Comparison of ENCODE assay signal across 9 mouse cellular contexts in the genomic region with DNA sequence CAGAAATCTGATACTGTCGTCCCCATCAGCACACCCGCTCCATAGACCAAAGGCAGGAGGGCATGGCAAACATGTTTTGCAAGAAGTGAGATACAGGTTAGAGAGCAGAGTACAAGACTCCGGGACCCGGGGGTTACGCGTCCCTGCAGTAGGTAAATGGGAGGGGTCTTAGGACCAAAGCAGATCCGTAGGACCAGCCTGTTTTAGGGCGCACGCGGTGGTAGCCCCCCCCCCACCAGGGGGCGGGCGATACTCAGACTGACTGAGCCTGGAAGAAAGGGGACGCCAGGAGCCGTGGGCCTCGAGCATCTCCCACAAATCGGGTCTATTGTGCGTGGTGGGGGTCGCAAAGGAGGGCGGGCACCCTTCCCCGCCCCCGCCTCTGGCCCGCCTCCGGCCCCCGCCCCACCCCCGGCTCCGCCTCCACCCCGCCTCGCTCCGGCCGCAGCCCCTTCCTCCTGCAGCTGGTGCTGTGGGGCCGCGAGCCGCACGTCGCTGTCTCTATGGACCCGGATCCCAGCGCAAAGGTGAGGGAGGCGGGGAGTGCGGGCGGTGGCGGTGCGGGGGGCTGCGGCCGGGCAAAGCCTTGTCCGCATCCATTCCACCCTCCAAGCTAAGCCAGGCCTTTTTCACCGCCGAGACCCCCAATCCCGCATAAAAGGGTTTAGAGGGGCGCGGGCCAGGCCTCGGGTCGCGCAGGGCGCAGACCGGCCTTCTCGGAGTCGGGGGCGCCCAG. TPM values are rescaled to one million over a fixed set of nuclear protein-coding genes. Genes with fewer than 3 reads are reported as not detected.
DNase-seq lines count a peak whose midpoint lies in the region; ATAC-seq and TF ChIP-seq lines count a peak whose summit lies in the region.
"Had no signal": no experiment of that assay in that cellular context is flagged by ENCODE, and none has a peak within 500 bp of the region (broad histone marks: within the 10 kb centered on the region; RNA-seq: fewer than 3 reads in every experiment).

TSS of gene Sema4g (plus strand) at position 271 of the 736 bp plus-strand sequence.

- H3K9ac ChIP-seq in midbrain, embryonic 11.5 days (ENCODE audit: low read length) = peak within 1 kb of the TSS; percentile 88

- TF ChIP-seq CTCF in G1E (IDR thresholded peaks at IDR 0.05; ENCODE audit: low read depth, low read length) = 0 out of 2 replicates have a peak, but pooled peaks have one; percentile 10

- DNase-seq in G1E (ENCODE audit: low spot score) = peak; percentile 56
- DNase-seq in embryo, embryonic 11.5 days (ENCODE audit: low read depth, low spot score) = peak; percentile 42
- DNase-seq in heart, postnatal 4 days = peak; percentile 43
- no peak for DNase-seq in layer of hippocampus, postnatal 36 days
- DNase-seq in midbrain, embryonic 11.5 days (ENCODE audit: low spot score, missing footprints) = peak; percentile 97
- DNase-seq in thymus, postnatal 25 days = peak; percentile 51

- no peaks in the 10 kb centered on the region; the same call in 1 of the 2 replicates for H3K36me3 ChIP-seq in erythroblast, embryonic 14.5 days (ENCODE audit: control insufficient read depth)
- H3K36me3 ChIP-seq in G1E (replicated peaks) = peaks cover 7% of the 10 kb centered on the region
- no peaks in the 10 kb centered on the region for H3K36me3 ChIP-seq in midbrain, embryonic 11.5 days (ENCODE audit: control insufficient read depth, insufficient read depth, low read length)

- no peak within 1 kb of the TSS; the same call in 1 of the 2 replicates for H3K27ac ChIP-seq in midbrain, embryonic 11.5 days (ENCODE audit: low read depth, low read length)

- WGBS in midbrain, embryonic 11.5 days = under 1% methylated on average over 55 of the region's 58 CpGs

- H3K4me2 ChIP-seq in midbrain, embryonic 11.5 days = peak within 1 kb of the TSS; percentile 98

- ATAC-seq in erythroblast, adult 5-6 weeks (replicated peaks; ENCODE audit: low FRiP score, poor library complexity, severe bottlenecking) = no peak
- ATAC-seq in G1E (ENCODE audit: extremely low read depth, insufficient number of reproducible peaks, low FRiP score, poor library complexity, severe bottlenecking) = no peak
- ATAC-seq in midbrain, embryonic 11.5 days (ENCODE audit: low FRiP score) = peak; percentile 81

- H3K4me1 ChIP-seq in erythroblast, embryonic 14.5 days (ENCODE audit: control insufficient read depth) = peaks cover 6% of the 10 kb centered on the region; the same call in 1 of the 2 replicates
- H3K4me1 ChIP-seq in G1E (ENCODE audit: insufficient read depth, low read depth, low read length) = peaks cover 34% of the 10 kb centered on the region
- H3K4me1 ChIP-seq in midbrain, embryonic 11.5 days (ENCODE audit: control insufficient read depth, insufficient read depth, low read length) = peaks cover 7% of the 10 kb centered on the region

- H3K27me3 ChIP-seq in erythroblast, embryonic 14.5 days (ENCODE audit: control insufficient read depth) = peaks cover 41% of the 10 kb centered on the region
- H3K27me3 ChIP-seq in G1E (ENCODE audit: insufficient read depth, low read length) = peaks cover 52% of the 10 kb centered on the region
- H3K27me3 ChIP-seq in midbrain, embryonic 11.5 days (ENCODE audit: control insufficient read depth, insufficient read depth, low read length) = no peaks in the 10 kb centered on the region
- H3K27me3 ChIP-seq: CH12.LX had no signal

- H3K9me3 ChIP-seq in erythroblast, embryonic 14.5 days (ENCODE audit: control insufficient read depth, low read length) = no peaks in the 10 kb centered on the region
- no peaks in the 10 kb centered on the region for H3K9me3 ChIP-seq in G1E (replicated peaks)
- H3K9me3 ChIP-seq in midbrain, embryonic 11.5 days (ENCODE audit: control insufficient read depth, low read length) = no peaks in the 10 kb centered on the region

- peak within 1 kb of the TSS; percentile 54 for H3K4me3 ChIP-seq in erythroblast, embryonic 14.5 days (replicated peaks)
- peak within 1 kb of the TSS; percentile 69 for H3K4me3 ChIP-seq in G1E (ENCODE audit: low read depth, low read length)
- H3K4me3 ChIP-seq in midbrain, embryonic 11.5 days (ENCODE audit: low read depth, low read length) = peak within 1 kb of the TSS; percentile 74

RNA-seq across cellular contexts. Expression of gene Sema4g, which starts in this region (rescaled TPM):
- polyA plus RNA-seq in erythroblast, embryonic 14.5 days (2012) = 0.05 TPM in 2 replicates
- total RNA-seq in erythroblast, adult 5-6 weeks (2015; ENCODE audit: low replicate concordance) = not detected in 2 replicates
- 0.09 TPM in 1 of 2 replicates, not detected in the other for total RNA-seq in erythroblast, adult 5-6 weeks (2017; ENCODE audit: low replicate concordance)
- total RNA-seq in G1E (2014; fragmentation: Nextera tagmentation) (0.30 TPM in 1 of 2 replicates, not detected in the other), G1E (2017) (0.12 and 0.22 TPM in 2 replicates)
- polyA plus RNA-seq in G1E (2012) = 0.11 and 0.13 TPM in 2 replicates
- 1 to 10 TPM; 1.2 to 2.0 TPM for total RNA-seq in heart, postnatal 4 days (2021)
- total RNA-seq in layer of hippocampus, postnatal 36 days (2021) = 10 to 100 TPM; 23.2 to 23.5 TPM
- 4.4 and 4.7 TPM in 2 replicates for polyA plus RNA-seq in midbrain, embryonic 11.5 days (2014; fragmentation: Nextera tagmentation; extraction: Ambion mirVana)

Comparison
In these comparisons a context has a peak if more than half of its experiments do, and no peak if none do; other contexts are left out.
1. RNA of gene Sema4g (total RNA-seq): 23.2 to 23.5 TPM in layer of hippocampus, postnatal 36 days; 1.2 to 2.0 TPM in heart, postnatal 4 days, 0.12 to 0.30 TPM in G1E and 0.09 TPM in erythroblast, adult 5-6 weeks; every median in the first group is over 4 times any median in the second.
2. Peak in DNase-seq and H3K4me3 ChIP-seq in G1E; RNA of the gene not detected or under 1 TPM.
3. DNase-seq: peak in embryo, embryonic 11.5 days (single experiment), heart, postnatal 4 days (single experiment), midbrain, embryonic 11.5 days (single experiment) and thymus, postnatal 25 days (single experiment); none in layer of hippocampus, postnatal 36 days (0 of 2).
4. Peak in every context shown above with its lines, with median percentiles within 50 percentile points of each other: H3K4me3 ChIP-seq.